16 mouse cellular contexts compared by ENCODE assay signal in genomic region chr3:136830687-136831220, GRCm38 (mm10).
A peak's percentile ranks its signal among the peaks of the same experiment; 100 is the strongest.
DNase-seq lines count a peak whose midpoint lies in the region; ATAC-seq and TF ChIP-seq lines count a peak whose summit lies in the region.
"Had no signal": no experiment of that assay in that cellular context is flagged by ENCODE, and none has a peak within 500 bp of the region (broad histone marks: within the 10 kb centered on the region; RNA-seq: fewer than 3 reads in every experiment).

No protein-coding gene starts in this region.

- no peaks in the 10 kb centered on the region for H3K27me3 ChIP-seq in hindbrain, postnatal 0 days (ENCODE audit: insufficient read depth, low read length)
- no peaks in the 10 kb centered on the region for H3K27me3 ChIP-seq in hindbrain, embryonic 12.5 days
- H3K27me3 ChIP-seq: embryonic facial prominence, embryonic 12.5 days; limb, embryonic 13.5 days; liver, embryonic 15.5 days had no signal

- TF ChIP-seq CTCF in hindbrain, postnatal 0 days (IDR thresholded peaks at IDR 0.05; ENCODE audit: low read depth): no peak

- 58% methylated on average over 12 of the region's 12 CpGs for WGBS in hindbrain, postnatal 0 days
- WGBS in hindbrain, embryonic 12.5 days: 79% methylated on average over 12 of the region's 12 CpGs

- H3K9ac ChIP-seq in hindbrain, postnatal 0 days (replicated peaks; ENCODE audit: low read length): no peak overlapping the region
- H3K9ac ChIP-seq in hindbrain, embryonic 12.5 days: no peak overlapping the region
- H3K9ac ChIP-seq: embryonic facial prominence, embryonic 12.5 days; limb, embryonic 13.5 days; liver, embryonic 15.5 days had no signal

- H3K4me2 ChIP-seq in hindbrain, postnatal 0 days (ENCODE audit: low read depth, low read length): no peak overlapping the region
- H3K4me2 ChIP-seq in hindbrain, embryonic 12.5 days (replicated peaks): no peak overlapping the region
- H3K4me2 ChIP-seq: embryonic facial prominence, embryonic 12.5 days; heart, embryonic 11.5 days; limb, embryonic 13.5 days; liver, embryonic 15.5 days had no signal

- DNase-seq in cerebellum, adult 9-10 months: peak; percentile 52
- no peak for DNase-seq in cerebellum, adult 11 months
- DNase-seq in hindbrain, postnatal 0 days (ENCODE audit: low spot score): peak; percentile 39
- peak; percentile 47 for DNase-seq in brain, adult 2 months (ENCODE audit: low read depth, low spot score)
- DNase-seq in gastrocnemius, postnatal 10 days: peak; percentile 18
- DNase-seq in urinary bladder, postnatal 14 days (ENCODE audit: low spot score): no peak
- DNase-seq: kidney, adult 9 months; lung, postnatal 10 days; right cerebral cortex, postnatal 14 days had no signal

- H3K4me1 ChIP-seq in hindbrain, postnatal 0 days (ENCODE audit: insufficient read depth, low read length): peaks cover 6% of the 10 kb centered on the region
- H3K4me1 ChIP-seq in hindbrain, embryonic 12.5 days: peaks cover 43% of the 10 kb centered on the region

- no peak overlapping the region for H3K27ac ChIP-seq in hindbrain, postnatal 0 days
- no peak overlapping the region for H3K27ac ChIP-seq in hindbrain, embryonic 12.5 days
- H3K27ac ChIP-seq: embryonic facial prominence, embryonic 12.5 days; limb, embryonic 13.5 days; liver, embryonic 15.5 days had no signal

- H3K9me3 ChIP-seq in hindbrain, postnatal 0 days (ENCODE audit: low read length): no peaks in the 10 kb centered on the region
- H3K9me3 ChIP-seq in hindbrain, embryonic 12.5 days (replicated peaks): no peaks in the 10 kb centered on the region
- H3K9me3 ChIP-seq: embryonic facial prominence, embryonic 12.5 days; forebrain, embryonic 10.5 days; limb, embryonic 13.5 days; liver, embryonic 15.5 days had no signal

- no peak overlapping the region for H3K4me3 ChIP-seq in hindbrain, postnatal 0 days (ENCODE audit: low read length)
- H3K4me3 ChIP-seq in hindbrain, embryonic 12.5 days: no peak overlapping the region
- H3K4me3 ChIP-seq: embryonic facial prominence, embryonic 12.5 days; forebrain, embryonic 10.5 days; limb, embryonic 13.5 days; liver, embryonic 15.5 days had no signal

- peak; percentile 28; the same call in 1 of the 2 replicates for ATAC-seq in hindbrain, postnatal 0 days
- no peak for ATAC-seq in hindbrain, embryonic 12.5 days (ENCODE audit: low FRiP score)
- ATAC-seq: inflammation-experienced regulatory T-cells, adult 6 months had no signal

- H3K36me3 ChIP-seq in hindbrain, postnatal 0 days (ENCODE audit: insufficient read depth, low read length): no peaks in the 10 kb centered on the region
- no peaks in the 10 kb centered on the region for H3K36me3 ChIP-seq in hindbrain, embryonic 12.5 days
- H3K36me3 ChIP-seq: embryonic facial prominence, embryonic 12.5 days; forebrain, embryonic 10.5 days; limb, embryonic 13.5 days; liver, embryonic 15.5 days had no signal

Comparison
In these comparisons a context has a peak if more than half of its experiments do, and no peak if none do; other contexts are left out.
1. DNase-seq: peak in cerebellum, adult 9-10 months (single experiment), hindbrain, postnatal 0 days (single experiment), brain, adult 2 months (single experiment) and gastrocnemius, postnatal 10 days (single experiment); none in cerebellum, adult 11 months (single experiment) and urinary bladder, postnatal 14 days (single experiment).